Mouse (Mus musculus) thymus, adult 2 months (tissue): ENCODE results near the gene Zfp616. TPM values are rescaled to one million over a fixed set of nuclear protein-coding genes. Genes with fewer than 3 reads are reported as not detected.

ENCODE experiments used
- DNase-seq: peaks from one replicate; pipeline ENCODE4 v3.0.0; 2021
- H3K27ac ChIP-seq: fragments of 200-500 bp; 2 replicates; pipeline ENCODE4 v1.5.1; 2012; ENCODE audit warnings: low read length, control low read depth; ENCODE audit not compliant: control insufficient read depth, insufficient read depth
- H3K27me3 ChIP-seq: fragments of 200-500 bp; 2 replicates; pipeline ENCODE4 v1.6.1; 2012; ENCODE audit warnings: mild to moderate bottlenecking, low read length, moderate library complexity, mixed read lengths; ENCODE audit not compliant: control insufficient read depth, insufficient read depth
- H3K36me3 ChIP-seq: fragments of 200-500 bp; 2 replicates; pipeline ENCODE4 v1.6.1; 2012; ENCODE audit warnings: mild to moderate bottlenecking, low read length, moderate library complexity; ENCODE audit not compliant: control insufficient read depth, insufficient read depth
- H3K4me1 ChIP-seq: fragments of 200-500 bp; replicated peaks from 2 replicates; pipeline ENCODE4 v1.6.1; 2012; ENCODE audit warnings: low read length; ENCODE audit not compliant: control insufficient read depth, insufficient read depth
- H3K4me3 ChIP-seq: fragments of 200-500 bp; 2 replicates; pipeline ENCODE4 v1.5.1; 2012; ENCODE audit warnings: mild to moderate bottlenecking, low read length, control low read depth, moderate library complexity; ENCODE audit not compliant: control insufficient read depth, insufficient read depth
- CTCF ChIP-seq: fragments of 200-500 bp; IDR thresholded peaks from 2 replicates; pipeline ENCODE4 v1.5.1; 2012; ENCODE audit warnings: mild to moderate bottlenecking, control low read depth, low read length, moderate library complexity, borderline replicate concordance; ENCODE audit not compliant: control insufficient read depth, poor library complexity, insufficient read depth; ENCODE audit errors: extremely low read depth
- POLR2A ChIP-seq: fragments of 200-500 bp; IDR thresholded peaks from 2 replicates; pipeline ENCODE4 v1.6.1; 2012; ENCODE audit warnings: mild to moderate bottlenecking, low read length, control low read depth, moderate library complexity; ENCODE audit not compliant: control insufficient read depth, poor library complexity, insufficient read depth; ENCODE audit errors: extremely low read depth
- WGBS: fragments of 180-500 bp; shearing (Covaris S2); methylation state at CpG from one replicate; pipeline ENCODE4 v1.1.7; 2018; 5-methylcytosine and 5-hydroxymethylcytosine counted together
- polyA plus RNA-seq: library from polyadenylated mRNA; depleted of rRNA; stranded (reverse); fragments of >200 nt; gene quantifications from 2 replicates; pipeline ENCODE4 v1.2.3, GENCODE M21; 2012; rRNA removed

Gene Zfp616
- polyA plus RNA-seq, result not detected in 2 replicates

GRCm38 (mm10) chr11:74069655-74070054 lies at the start of gene Zfp616:
Zfp616 (plus strand) TSS chr11:74069955.
- no peak within 1 kb of the TSS for H3K4me3 ChIP-seq
- no peaks in the 10 kb centered on the region for H3K36me3 ChIP-seq
- H3K4me1 ChIP-seq, result no peaks in the 10 kb centered on the region
- H3K27ac ChIP-seq, result no peak within 1 kb of the TSS
- 92% methylated on average over 1 of the region's 1 CpGs for WGBS
- no peak for TF ChIP-seq CTCF
- TF ChIP-seq POLR2A, result no peak
- DNase-seq, result no peak
- no peaks in the 10 kb centered on the region for H3K27me3 ChIP-seq

- no peaks in the 10 kb centered on the region for H3K36me3 ChIP-seq
- H3K4me1 ChIP-seq, result no peaks in the 10 kb centered on the region
- WGBS, result 79% methylated on average over 3 of the region's 3 CpGs
- no peak overlapping the region for H3K4me3 ChIP-seq
- H3K27ac ChIP-seq, result no peak overlapping the region
- DNase-seq, result no peak
- no peak for TF ChIP-seq CTCF
- H3K27me3 ChIP-seq, result no peaks in the 10 kb centered on the region
Observed at GRCm38 (mm10) chr11:74051347-74051746, 18.4 kb upstream of the Zfp616 start.

GRCm38 (mm10) chr11:74056451-74056850 lies 13.3 kb upstream of the Zfp616 start, which contains the start of the genes Olfr139 and Olfr399:
Olfr139 (minus strand) TSS chr11:74056551.
Olfr399 (minus strand) TSS chr11:74056615.
- DNase-seq, result no peak
- no peaks in the 10 kb centered on the region for H3K4me1 ChIP-seq
- TF ChIP-seq CTCF, result no peak
- no peak for TF ChIP-seq POLR2A
- no peak within 1 kb of the TSS for H3K27ac ChIP-seq
- no peak within 1 kb of the TSS for H3K4me3 ChIP-seq
- 88% methylated on average over 2 of the region's 2 CpGs for WGBS
- no peaks in the 10 kb centered on the region for H3K36me3 ChIP-seq
- no peaks in the 10 kb centered on the region for H3K27me3 ChIP-seq

- Histone ChIP-seq H3K27ac (no peak overlapping the region), H3K36me3 (no peaks in the 10 kb centered on the region), H3K27me3 (no peaks in the 10 kb centered on the region), H3K4me1 (no peaks in the 10 kb centered on the region), H3K4me3 (no peak overlapping the region)
- TF ChIP-seq CTCF (no peak), POLR2A (no peak)
- WGBS, result 13% methylated on average over 2 of the region's 2 CpGs
- no peak for DNase-seq
Observed at GRCm38 (mm10) chr11:74100724-74101123, 31.0 kb downstream of the Zfp616 start.

GRCm38 (mm10) chr11:74101507-74101906 lies 31.8 kb downstream of the Zfp616 start:
- WGBS, result 49% methylated on average over 2 of the region's 2 CpGs
- no peaks in the 10 kb centered on the region for H3K4me1 ChIP-seq

GRCm38 (mm10) chr11:74105066-74105465 lies 35.3 kb downstream of the Zfp616 start:
- no peaks in the 10 kb centered on the region for H3K4me1 ChIP-seq
- H3K27me3 ChIP-seq, result no peaks in the 10 kb centered on the region
- no peak overlapping the region for H3K27ac ChIP-seq
- no peak for DNase-seq
- H3K4me3 ChIP-seq, result no peak overlapping the region
- no peaks in the 10 kb centered on the region for H3K36me3 ChIP-seq
- TF ChIP-seq CTCF (no peak), POLR2A (no peak)
- WGBS, result 50% methylated on average over 5 of the region's 5 CpGs

More at GRCm38 (mm10) chr11:74101507-74101906, 31.8 kb downstream of the Zfp616 start:
- H3K36me3 ChIP-seq, result no peaks in the 10 kb centered on the region
- no peaks in the 10 kb centered on the region for H3K27me3 ChIP-seq
- TF ChIP-seq CTCF (no peak), POLR2A (no peak)
- H3K4me3 ChIP-seq, result no peak overlapping the region
- no peak for DNase-seq
- H3K27ac ChIP-seq, result no peak overlapping the region

- no peak for DNase-seq
- Histone ChIP-seq H3K4me3 (no peak within 1 kb of the TSS), H3K36me3 (no peaks in the 10 kb centered on the region), H3K27ac (no peak within 1 kb of the TSS), H3K4me1 (no peaks in the 10 kb centered on the region), H3K27me3 (no peaks in the 10 kb centered on the region)
- TF ChIP-seq CTCF (no peak), POLR2A (no peak)
Observed at GRCm38 (mm10) chr11:74113412-74113811, 43.7 kb downstream of the Zfp616 start, which contains the start of gene Olfr401. Olfr401 (plus strand) TSS chr11:74113712.

Other genes starting within 250 kb of the Zfp616 start
- not detected in 2 replicates for gene Olfr393, start 218.5 kb upstream of the Zfp616 start, polyA plus RNA-seq
- gene Olfr394, start 179.2 kb upstream of the Zfp616 start, polyA plus RNA-seq, result not detected in 2 replicates
- not detected in 2 replicates for gene Olfr395, start 160.7 kb upstream of the Zfp616 start, polyA plus RNA-seq
- not detected in 2 replicates for gene Olfr23, start 133.3 kb upstream of the Zfp616 start, polyA plus RNA-seq
- not detected in 2 replicates for gene Olfr397, start 109.1 kb upstream of the Zfp616 start, polyA plus RNA-seq
- gene Olfr398, start 79.5 kb upstream of the Zfp616 start, polyA plus RNA-seq, result 0.03 and 0.15 TPM in 2 replicates
- gene Olfr139, start 13.4 kb upstream of the Zfp616 start, polyA plus RNA-seq, result not detected in 2 replicates
- not detected in 2 replicates for gene Olfr399, start 13.3 kb upstream of the Zfp616 start, polyA plus RNA-seq
- gene Olfr401, start 43.8 kb downstream of the Zfp616 start, polyA plus RNA-seq, result not detected in 2 replicates
- not detected in 2 replicates for gene Olfr402, start 83.6 kb downstream of the Zfp616 start, polyA plus RNA-seq
- not detected in 2 replicates for gene Olfr403, start 116.3 kb downstream of the Zfp616 start, polyA plus RNA-seq
- gene Olfr43, start 141.4 kb downstream of the Zfp616 start, polyA plus RNA-seq, result 0.05 and 0.15 TPM in 2 replicates
- not detected in 2 replicates for gene Olfr406, start 189.9 kb downstream of the Zfp616 start, polyA plus RNA-seq
- gene Olfr59, start 213.8 kb downstream of the Zfp616 start, polyA plus RNA-seq, result not detected in 2 replicates